Mouse (Mus musculus) lung, postnatal 14 days (tissue): ENCODE results near the gene Tm4sf20.

Experiments used
- DNase-seq: peaks from one replicate; pipeline ENCODE4 v3.0.0; 2021

Gene Tm4sf20

DNA sequence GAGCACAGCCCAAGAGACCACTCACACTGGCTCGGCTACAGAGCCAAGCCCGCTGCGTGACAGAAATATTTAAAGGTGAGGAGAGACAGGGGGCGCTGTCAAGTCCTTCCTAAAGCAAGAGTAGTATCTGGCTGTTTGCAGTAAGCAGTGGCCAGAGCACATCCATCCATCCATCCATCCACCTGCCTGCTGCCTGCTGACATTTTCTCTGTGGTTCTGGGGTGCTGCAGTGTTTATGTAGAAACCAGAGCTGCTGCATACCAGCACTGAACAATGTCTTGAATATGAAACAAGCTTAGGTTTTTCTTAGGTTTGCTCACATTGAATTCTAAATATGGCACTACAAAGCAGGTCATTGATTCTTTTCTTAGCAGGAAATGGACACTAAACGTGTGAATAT is 4.9 kb upstream of the Tm4sf20 start:
- no peak for DNase-seq

GRCm38 (mm10) chr1:82772428-82772827 is 4.2 kb upstream of the Tm4sf20 start:
- DNase-seq: no peak

DNA sequence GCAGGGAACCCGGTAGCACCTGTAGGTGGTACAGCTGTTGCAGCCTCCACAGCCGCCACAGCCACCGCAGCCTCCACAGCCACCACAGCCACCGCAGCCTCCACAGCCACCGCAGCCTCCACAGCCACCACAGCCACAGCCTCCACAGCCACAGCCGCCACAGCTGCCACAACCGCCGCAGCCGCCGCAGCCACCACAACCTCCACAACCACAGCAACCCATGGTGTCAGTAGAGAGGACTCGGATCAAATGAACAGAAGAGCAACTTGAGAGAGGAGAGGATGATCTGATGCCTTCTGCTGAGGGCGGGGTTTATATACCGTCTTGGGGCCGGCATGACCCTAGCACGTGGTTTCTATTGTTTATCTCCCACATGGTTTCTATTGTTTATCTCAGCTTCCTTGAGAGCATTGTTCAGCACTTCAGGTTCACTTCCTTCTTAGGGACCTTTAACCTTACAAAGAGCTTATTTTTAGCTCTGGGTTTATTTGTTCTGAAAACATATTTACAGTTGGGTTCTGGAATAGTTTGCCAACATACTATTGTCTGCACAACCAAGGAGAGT is 2.8 kb upstream of the Tm4sf20 start, which contains the start of gene Gm47791:
Gene Gm47791 (minus strand): TSS at position 222 of the 565 bp plus-strand sequence.
- DNase-seq: no peak

- DNase-seq: no peak
Measured at GRCm38 (mm10) chr1:82766641-82767040, 1.6 kb downstream of the Tm4sf20 start.

DNA sequence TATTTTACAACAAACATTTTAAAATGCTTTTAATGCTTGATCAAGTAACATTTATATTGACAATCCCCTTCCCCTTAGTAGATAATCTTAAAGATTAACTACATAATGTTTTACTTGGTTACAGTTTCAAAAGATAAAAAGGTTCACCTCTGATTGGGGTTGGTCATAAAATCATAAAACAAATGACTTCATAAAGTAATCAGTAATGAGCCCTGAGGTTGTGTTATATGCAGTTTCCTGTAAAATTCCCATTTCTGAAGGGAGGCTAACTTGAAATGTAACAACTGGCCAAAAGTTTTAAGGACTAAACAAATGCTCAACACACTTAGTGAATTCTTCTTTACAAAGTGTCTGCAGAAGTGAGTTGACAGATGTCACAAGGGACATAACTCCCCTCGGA is 2.0 kb downstream of the Tm4sf20 start:
- no peak for DNase-seq

- DNase-seq: no peak
Measured at GRCm38 (mm10) chr1:82762274-82762673, 6.0 kb downstream of the Tm4sf20 start.

- DNase-seq: no peak
Measured at GRCm38 (mm10) chr1:82761454-82762169, 6.6 kb downstream of the Tm4sf20 start.

- no peak for DNase-seq
Measured at GRCm38 (mm10) chr1:82759520-82759919, 8.7 kb downstream of the Tm4sf20 start.

DNA sequence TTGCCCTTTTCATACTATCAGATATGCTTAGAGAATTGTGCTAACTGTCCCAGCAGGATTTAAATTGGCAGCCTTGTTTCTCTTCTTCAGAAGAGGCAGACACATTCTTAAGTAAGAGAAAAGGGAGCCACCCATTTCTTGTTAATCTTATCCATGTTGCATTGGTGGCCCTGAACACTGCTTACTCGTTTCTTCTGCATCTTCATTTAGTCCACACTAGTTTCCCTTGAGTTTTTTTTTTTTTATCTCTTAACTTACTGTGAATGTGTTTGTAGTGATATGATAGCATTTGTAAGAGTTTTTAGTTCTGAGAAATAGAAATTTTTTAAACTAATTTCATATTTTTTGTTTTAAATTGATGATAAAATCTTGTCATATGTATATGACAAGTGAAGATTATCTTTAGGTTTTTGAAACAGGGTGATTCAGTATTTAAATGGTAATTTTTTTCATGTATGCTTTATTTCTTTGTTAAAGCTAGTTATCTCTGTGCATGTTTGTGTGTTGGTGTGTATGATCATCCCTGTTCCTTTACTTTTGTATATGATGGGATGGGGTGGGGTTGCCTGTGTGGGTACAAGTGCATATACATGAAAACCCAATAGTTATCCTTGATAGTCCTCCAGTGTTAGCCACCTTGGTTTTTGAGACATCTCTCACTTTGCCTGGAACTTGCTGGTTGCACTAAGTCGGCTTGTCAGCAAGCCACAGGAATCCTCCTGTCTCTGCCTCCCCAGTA is 20.4 kb downstream of the Tm4sf20 start:
- no peak for DNase-seq

DNA sequence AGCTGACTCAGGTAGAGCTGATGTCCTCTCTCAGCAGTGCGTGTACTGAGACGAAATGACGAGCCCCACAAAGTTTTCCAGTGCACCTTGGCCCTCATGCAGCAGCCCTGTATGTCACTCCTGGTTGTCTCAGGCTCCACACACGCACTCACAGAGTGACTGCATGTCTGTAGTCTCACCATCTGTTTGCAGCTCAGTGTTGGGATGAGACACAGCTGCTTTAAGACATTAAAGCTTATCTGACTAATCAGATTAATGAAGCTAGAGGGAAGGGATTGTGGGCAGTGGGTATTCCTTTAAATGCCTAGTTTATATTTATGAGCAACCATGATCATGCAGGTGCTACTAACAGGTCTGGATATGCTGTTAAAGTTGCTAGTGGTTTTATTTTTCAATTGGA is 21.9 kb downstream of the Tm4sf20 start:
- no peak for DNase-seq

DNA sequence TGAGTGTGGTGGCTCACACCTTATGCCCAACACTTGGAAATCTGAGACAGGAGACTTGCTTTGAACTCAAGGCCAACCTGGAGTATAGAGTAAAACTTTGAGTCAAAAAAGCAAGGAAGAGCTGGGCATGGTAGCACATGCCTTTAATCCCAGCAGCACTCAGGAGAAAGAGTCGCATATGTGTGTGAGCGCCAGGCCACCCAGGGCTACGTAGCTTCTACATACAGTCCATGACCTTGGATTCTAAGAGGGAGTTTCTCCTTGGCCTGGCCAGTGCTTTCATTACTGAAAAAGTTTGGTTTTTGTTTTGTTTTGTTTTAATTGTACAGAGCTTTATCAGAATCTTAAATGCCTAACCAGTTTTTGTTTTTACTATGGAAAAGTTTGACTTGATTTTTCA is 24.3 kb downstream of the Tm4sf20 start:
- no peak for DNase-seq

DNA sequence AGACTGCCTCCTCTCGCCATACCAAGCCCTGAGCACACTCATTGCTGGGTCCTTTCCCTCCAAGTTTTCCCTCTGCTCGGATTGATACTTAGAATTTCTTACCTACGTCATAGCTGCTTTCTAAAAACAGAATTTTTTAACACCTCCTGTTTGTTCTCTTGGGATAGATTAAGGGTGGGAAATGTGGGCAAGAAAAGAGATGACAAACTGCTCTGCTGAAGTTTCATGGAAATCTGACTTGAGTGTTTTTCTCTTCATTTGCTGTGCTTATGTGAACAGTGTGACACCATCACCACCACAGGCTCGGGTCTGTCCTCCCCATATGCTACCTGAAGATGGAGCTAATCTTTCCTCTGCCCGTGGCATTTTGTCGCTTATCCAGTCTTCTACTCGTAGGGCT is 26.7 kb downstream of the Tm4sf20 start:
- DNase-seq: no peak

DNA sequence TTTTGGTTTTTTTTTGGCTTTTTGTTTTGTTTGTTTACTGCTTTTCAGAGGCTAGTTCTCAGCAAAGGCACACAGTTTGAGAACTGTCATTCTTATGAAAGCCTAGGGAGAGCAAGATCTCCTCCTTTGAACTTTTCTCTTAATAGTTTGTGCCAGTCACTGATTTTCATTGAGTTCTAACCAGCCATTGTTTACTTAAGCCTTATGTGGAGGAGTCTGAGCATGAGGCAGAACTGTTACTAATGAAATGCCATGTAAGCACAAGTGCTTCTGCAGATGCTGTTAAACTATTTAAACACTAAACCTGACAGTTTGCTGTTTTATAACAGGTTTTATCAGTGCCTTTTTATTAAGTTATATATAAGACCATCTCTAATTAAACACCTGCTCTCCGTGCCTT is 30.2 kb downstream of the Tm4sf20 start:
- DNase-seq: no peak

DNA sequence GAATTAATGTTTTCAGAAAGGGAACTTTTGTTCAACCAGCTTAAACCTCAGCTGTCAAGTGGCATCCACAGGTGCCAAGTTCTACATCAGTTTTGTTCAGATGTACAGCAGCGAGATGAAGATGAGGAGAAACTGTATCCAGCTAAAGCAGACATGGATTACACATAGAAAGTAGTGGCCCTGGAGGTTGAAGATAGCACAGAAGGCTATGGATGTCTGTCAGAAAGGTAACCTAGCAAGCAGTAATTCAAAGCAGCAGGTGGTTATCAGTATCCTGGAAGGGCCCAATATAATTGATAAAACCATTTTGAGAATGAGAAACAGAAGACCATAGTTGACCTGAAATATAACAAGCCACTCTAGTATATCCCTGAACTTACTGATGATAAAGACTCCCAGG is 34.9 kb downstream of the Tm4sf20 start:
- DNase-seq: no peak

- no peak for DNase-seq
Measured at GRCm38 (mm10) chr1:82726482-82726881, 41.8 kb downstream of the Tm4sf20 start.

GRCm38 (mm10) chr1:82725875-82726185 is 42.4 kb downstream of the Tm4sf20 start:
- no peak for DNase-seq

- no peak for DNase-seq
Measured at GRCm38 (mm10) chr1:82725026-82725874, 43.0 kb downstream of the Tm4sf20 start.

DNA sequence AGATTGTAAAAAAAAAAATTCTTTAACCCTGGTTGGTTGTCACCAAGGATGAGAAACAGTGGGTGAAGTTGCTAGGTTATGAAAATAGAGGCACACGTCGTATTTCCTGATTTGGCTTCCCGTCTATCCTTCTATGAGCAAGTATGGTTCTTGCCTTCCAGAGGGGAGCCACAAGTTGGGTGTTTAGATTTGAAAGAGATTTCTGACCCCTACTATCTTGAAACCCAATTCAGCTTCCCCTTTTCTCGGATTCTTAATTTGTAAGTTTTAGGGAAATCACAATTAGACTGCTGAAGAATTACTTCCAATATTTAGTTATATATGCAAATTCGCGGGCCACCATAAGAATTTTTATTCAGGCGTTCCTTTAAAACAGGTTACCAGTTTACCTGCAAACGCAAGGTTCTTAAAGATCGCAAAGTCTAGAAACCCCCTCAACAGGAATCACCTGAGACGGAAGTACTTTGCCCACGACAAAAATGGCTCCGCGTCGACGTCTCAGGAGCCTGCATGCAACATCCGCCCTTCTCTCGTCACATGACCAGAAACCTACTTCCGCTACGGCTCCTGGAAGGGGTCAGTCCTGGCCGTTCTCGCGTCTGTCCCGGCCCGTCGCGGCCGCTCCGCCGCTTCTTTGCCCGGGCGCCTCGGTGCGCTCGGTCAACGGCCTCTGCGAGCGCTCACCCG is 43.8 kb downstream of the Tm4sf20 start, which contains the start of gene Mff:
Gene Mff (plus strand): TSS at position 552 of the 687 bp plus-strand sequence.
- peak; percentile 94 for DNase-seq

GRCm38 (mm10) chr1:82717816-82718512 is 50.3 kb downstream of the Tm4sf20 start:
- peak; percentile 32 for DNase-seq
